Mouse (Mus musculus) heart, adult 9 months (tissue): ENCODE data around the gene Mymx.
A peak's percentile ranks its signal among the peaks of the same experiment; 100 is the strongest.

ENCODE experiments used
- DNase-seq, 2 experiments: peaks; one replicate each; pipeline ENCODE4 v3.0.0; 2022; ENCODE audit warnings: low spot score in 2 of 2

The Mymx gene

DNA sequence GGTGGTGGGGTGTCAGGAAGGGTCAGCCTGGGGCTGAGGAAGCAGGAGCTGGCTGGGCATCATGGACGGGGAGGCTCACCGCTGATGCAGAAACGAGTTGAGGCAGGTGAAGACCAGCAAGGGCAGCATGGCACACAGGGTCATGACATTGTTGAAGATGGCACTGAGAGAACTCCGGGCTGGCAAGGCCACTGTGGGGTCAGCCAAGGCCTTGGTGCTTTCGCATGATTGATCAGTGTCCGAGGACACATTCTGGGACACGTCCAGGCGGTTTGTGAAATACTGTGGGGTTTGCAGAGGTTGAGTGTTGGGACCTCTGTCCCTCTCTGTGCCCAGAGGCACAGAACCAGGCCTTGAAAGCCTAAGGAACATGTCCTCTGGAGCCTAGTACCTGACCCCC lies 12.1 kb downstream of the Mymx start:
- DNase-seq: no peak

DNA sequence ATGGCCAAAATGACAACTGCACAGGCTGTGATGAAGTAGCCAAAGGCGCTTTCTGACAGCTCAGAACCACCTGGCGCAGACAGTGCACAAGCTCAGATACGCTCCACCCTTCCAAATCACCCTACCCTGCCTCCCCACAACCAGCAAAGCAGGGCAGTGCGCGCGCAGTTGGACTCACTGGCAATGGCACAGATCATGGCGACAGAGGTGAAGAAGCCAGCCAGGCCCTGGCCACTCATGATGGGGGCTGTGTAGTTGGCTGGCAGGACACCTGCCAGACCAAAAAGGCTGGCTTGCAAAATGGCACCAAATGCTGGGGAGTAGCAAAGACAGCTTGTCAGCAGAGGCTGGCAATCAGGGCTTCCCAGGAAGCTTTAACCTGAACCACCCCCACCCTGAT lies 12.7 kb downstream of the Mymx start:
- no peak for DNase-seq

DNA sequence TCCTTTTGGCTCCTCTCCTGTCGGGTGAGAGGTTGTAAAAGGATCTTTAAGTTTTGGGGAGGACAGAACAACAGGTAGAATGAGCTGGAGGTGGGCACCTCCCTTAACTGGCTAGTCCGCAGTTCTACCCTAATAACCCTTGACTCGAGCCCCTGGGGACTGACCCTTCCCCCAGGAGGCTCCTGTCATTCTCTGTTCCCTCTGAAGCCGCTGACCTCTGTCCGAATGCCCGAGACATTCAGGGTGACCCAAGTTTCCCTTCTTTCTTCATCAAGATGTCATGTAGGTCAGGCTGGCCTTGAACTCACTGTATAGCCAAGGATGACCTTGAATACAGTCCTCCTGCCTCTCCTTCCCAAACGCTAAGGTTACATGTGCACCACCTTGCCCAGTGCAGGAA lies 13.5 kb downstream of the Mymx start:
- no peak for DNase-seq

DNA sequence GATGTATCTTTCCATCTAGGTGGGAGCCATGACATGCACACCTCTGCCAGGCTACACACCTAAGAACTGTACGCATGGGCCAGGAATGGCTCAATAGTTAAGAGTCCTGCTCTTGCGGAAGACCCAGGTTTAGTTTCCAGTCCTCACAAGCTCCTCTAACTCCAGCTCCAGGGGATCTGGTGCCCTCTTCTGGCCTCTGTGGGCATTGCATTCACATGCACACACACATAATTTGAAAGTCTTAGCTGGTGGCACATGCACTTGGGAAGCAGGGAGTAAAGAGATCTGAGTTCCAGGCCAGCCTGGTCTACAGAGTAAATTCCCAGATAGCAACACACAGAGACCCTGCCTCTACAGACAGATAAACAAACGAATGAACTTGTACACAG lies 15.5 kb downstream of the Mymx start:
- DNase-seq: no peak

DNA sequence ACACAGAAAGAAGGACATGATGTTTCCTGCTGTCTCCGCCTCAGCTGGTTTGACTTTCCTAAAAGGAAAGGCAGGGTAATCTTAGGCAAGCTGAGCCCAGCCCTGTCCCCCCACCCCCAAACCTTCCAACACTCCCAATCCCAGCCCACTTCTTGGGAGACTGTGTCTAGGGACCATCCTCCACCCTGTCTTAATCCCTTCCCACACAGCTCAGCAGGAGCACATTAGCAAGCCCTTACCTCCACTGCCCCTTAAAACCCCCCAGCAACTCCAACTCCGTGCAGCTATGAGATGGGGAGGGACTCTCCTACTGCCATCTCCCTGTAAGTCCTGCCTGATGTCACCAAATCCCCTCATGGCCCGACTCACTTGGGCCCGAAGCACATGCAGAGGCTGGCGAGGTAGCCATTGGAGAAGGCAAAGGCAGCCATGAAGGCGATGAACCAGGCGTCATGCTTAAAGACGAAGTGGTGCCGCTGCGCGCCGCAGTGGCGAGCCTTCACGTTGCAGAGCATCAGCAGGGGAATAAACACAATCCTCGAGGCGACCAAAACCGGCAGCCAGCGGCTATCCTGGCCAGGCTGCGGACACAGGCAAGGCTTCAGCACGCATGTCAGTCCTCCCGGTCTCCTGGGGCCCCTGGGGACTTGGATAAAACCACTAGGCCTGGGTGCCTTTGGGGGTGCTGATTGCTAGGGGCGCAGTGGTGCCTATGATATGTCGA lies 16.0 kb downstream of the Mymx start:
- DNase-seq: no peak

DNA sequence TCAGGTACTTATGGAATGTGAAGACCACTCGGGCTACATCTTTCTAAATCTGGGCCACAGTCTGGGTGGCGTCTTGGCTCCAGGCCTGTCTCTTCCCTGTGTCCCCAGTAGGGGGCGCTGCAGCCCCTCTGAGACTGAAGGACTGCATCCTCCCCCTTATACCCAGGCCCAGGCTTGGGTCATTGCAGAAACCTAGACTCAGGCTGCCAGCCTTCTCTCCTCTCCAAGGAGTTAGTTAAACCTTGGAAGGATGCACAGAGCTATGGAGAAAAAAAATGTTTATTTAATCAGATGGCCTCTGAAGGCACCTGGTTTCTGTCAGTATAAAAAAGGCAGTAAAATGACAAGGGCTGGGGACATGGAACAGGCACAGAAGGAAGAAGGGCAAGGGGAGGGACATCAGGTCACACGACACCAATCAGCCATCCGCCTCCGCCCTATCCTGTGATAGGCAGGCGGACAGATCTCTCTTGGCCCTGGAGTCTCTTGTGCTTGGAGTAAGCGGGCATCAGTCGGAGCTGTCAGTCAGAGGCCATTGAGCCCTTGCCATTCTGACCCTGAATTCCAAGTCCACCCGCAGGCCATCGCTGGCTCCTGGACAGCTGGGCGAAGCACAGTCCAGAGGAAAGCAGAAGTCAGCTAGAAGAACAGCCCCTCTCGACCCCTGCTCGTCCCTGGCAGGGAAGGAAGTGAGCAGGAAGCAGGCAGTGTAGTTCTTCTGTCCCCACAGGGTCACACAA lies 16.8 kb downstream of the Mymx start:
- peak; percentile 85 to 86 for DNase-seq

DNA sequence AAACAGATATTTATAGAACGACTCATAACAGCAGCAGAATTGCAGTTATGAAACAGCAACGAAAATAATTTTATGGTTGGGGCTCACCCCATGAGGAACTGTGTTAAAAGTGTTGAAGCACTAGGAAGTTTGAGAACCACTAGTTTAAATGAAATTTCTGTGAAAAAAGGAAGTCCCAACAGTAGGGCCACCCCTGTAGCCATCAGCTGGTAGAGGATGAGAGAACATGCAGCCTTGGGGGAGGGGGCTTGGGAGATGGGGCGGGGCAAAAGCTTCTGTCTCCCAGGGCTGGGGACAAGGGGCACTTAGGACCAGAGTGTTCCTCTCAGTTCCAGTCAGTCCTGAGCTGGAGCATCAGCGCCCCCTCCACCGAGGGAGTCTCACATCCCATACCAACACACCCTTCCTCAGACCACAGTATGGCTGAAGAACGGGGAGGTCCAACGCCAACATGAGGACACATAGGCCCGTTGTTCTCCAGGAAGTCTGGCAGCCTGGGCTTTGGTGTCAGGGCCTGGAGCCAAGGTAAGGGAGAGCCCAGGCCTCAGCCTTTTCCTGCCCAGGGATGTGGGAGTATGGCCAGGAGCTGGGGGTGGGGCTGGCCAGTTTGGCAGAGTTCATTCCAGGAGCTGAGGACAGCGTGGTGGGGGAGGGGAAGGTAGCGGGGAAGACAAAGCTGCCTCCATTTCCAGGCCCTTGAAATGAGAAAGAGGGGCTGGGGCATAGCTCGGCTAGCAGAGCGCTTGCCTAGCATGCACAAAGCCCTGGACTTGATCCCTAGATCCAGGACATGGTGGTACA lies 17.6 kb downstream of the Mymx start:
- peak; percentile 94 for DNase-seq

DNA sequence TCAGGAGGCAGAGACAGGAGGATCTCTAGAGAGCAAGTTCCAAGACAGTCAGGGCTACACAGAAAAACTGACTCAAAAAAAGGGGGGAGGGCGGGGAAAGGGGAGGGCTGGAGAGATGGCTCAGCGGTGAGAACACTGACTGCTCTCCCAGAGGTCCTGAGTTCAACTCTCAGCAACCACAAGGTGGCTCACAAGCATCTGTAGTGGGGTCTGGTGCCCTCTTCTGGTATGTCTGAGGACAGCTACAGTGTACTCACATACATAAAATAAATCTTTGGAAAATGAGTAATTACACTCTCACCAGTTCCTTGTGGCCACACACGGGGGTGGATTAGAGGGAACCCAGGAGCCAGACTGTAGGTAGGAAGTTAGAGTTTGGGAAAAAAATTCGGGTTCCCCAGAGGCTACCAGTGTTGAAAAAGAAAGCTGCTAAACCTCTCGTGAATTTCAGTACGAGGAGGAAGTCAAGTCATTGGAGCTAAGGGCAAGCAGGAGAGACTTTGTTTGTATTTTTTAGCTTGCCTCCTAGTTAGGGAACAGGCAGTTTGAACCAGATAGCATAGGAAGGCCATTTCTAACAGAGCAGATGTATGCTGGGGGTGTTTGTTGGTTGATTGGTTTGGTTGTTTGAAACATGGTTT lies 19.1 kb downstream of the Mymx start:
- DNase-seq: no peak

DNA sequence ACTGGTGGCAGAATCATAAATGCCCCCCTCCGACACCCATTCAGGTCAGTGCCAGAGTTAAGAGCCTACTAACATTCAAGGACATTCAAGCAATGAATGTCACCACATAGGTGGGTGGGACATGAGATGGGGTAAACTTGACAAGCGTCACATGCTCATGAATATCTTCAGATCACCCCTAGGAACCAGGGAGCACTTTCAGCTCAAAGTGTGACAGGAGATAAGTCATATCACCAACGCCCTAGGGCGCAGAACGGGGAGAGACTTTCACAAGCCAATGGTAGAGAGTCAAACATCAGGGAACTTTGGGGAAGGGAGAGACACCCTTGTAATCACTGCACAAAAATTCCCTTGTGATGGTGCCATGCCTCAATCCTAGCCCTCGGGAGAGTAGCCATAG lies 19.7 kb downstream of the Mymx start:
- no peak for DNase-seq

DNA sequence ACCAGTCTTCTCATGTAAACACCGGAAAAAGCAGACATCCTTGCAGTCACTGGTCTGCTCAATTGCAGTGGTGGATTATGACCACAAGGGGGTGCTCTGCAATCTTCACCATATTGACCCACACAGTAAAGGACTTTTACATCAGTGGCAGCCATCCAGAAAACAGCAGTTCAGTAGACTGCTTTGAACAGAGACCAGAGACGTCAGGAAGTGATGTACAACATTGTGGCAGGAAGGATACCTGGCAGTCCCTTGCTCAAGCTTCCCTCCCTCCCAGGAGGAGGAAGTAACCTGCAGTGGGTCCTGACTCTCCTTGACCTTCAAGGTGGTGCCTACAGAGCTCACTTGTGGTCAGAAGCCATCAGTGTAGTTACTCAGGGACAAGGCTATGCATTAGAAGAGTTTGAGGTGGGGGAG lies 20.3 kb downstream of the Mymx start:
- peak; percentile 51 to 79 for DNase-seq

DNA sequence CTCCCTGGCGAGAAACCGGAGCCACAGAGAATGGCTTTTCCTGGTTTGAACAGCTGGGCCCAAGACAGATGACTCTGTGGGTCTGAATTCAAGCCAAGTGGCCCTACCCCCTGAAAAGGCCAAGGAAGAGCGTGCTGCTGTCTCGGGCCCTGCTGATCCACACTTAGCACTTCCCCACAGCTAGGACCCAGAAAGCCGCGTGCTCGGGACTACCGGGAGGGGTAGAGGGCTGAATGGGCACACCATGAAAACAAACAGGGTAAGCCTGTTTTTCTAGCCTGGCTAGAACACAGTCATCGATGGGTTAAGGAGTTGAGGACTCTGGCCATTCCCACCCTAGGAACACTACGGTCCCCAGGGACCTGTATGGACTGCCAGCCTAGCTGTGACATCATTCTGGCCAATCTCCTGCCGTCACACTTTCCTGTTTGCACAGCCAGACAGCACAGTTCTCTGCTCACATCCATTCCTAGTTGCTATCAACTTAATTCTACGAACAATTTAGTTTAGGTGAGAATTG lies 20.9 kb downstream of the Mymx start:
- DNase-seq: peak in 1 of 2 experiments; percentile 61

DNA sequence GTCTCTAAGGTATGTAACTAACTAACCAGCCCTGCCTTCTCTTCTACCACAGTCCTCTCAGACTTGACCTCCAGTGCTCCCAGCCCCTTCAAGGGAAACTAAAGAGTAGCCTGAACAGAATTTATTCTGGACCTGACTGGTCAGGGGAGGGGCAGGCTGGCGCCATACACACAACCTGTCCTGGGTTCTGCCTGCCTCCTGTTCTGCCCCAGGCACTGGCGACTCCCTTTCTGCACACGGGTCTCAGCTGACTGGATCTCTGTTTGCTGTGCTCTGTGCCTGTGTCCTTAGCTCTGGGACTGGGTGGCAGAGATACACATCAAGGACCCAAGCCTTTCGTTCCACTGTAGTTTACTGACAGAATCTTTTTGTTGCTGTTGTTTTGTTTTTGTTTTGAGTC lies 22.3 kb downstream of the Mymx start:
- no peak for DNase-seq

DNA sequence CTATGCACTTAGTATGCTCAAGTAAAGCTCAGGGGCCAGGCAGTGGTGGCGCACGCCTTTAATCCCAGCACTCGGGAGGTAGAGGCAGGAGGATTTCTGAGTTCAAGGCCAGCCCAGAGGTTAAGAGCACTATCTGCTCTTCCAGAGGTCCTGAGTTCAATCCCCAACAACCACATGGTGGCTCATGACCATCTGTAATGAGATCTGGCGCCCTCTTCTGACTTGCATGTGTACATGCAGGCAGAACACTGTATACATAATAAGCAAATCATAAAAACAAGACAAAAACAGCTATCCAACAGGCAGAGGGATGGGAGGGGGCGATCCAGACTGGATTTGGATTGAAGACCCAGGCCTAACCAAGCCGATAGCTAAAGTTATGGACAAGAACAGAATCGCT lies 23.1 kb downstream of the Mymx start:
- no peak for DNase-seq

DNA sequence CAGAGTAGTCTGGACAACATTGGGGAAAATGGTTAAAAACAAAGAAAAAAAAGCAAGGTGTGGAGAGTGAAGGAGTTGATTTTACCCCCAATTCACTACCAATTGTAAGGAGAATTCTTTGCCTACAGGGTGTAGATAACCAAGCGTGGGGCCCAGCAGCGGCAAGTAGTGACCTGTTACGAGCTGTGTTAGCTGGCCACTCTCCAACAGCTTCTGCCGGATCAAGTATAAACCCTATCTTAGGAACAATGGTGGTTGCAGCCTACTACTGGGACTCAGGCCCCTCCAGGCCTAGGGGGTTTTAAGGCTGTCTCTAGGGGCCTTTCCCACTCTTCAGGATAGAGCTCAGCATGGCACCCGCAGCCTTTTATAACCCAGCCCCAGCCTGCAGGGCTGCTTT lies 23.7 kb downstream of the Mymx start:
- no peak for DNase-seq

DNA sequence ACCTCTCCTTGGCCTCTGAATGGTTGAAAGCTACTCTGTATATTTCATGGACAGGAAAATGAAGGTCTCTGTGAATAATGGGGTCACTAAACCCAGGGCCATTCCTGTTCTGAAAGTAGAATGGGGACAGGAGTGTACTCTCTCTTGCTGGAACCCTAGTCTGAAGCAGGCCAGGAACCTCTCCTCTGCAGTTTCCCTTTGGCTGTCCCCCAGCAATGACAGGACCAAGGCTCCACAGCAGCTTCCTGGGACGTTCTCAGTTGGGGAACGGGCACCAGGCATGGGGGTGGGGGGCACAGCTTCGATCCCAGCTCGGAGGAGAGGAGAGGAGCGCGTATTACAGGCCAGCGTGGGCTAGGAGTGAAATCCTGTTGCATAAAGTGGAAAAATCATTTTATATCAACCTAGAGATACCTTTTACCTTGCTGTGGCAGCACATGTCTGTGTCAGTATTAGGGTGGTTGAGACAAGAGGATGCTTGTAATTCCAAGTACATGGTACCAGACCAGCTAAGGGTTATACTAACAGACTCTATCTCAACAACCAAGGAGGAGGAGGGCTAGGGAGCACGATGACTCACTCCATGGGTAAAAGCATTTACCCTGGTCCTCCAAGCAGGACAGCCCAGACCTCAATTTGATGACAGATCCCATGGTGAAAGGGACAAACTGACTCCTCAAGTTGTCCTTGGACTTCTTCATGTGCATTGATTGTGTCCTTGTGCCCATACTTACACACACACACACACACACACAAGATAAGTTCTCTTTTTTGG lies 26.6 kb downstream of the Mymx start:
- DNase-seq: no peak

DNA sequence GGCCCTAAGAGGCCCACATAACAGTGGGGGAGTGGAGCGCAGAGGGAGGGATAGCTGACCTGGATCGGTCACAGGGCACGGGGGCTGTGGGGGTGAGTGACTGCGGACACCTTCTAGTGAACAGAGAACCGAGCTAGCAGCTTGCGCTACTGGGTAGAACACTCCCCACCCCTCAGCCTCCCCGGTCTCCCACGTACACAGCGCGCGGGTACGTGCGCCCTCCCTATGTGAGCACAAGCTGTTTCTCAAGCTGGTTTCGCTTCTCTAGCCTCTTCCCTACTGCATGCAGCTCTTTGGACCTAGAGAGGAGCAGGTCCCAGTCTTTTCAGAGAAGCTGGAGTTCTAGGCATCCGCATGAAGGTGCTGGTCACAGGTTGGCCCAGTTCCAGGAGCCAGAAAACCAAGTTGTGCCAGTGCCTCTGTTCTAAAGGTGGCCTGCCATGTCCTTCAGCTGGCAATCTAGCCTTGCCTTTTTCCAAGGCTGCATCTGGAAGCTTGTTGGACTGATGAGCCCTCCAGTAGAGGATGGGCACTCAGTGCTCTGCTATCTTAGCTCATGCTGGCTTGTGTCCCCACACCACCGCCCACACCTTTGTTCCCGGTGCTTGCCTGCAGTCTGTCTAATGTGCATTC lies 27.7 kb downstream of the Mymx start:
- DNase-seq: peak; percentile 74 to 77

DNA sequence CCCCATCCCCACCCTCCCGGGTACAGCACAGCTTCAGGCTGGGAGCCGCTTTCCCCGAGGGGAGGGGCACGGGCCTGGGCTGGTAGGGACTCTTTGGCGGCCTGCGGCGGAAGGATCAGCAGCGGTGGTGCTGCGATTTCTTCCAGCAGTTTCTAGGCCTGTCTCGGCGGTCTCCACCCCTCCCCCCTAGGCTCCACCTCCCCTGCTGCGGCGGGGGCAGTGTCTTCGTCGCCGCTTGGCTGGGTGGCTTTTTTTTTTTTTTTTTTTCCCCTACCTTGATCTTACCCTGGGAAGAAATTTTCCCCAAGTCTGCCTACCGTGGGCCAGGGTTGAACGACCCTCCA lies 28.1 kb downstream of the Mymx start:
- peak; percentile 91 to 96 for DNase-seq

DNA sequence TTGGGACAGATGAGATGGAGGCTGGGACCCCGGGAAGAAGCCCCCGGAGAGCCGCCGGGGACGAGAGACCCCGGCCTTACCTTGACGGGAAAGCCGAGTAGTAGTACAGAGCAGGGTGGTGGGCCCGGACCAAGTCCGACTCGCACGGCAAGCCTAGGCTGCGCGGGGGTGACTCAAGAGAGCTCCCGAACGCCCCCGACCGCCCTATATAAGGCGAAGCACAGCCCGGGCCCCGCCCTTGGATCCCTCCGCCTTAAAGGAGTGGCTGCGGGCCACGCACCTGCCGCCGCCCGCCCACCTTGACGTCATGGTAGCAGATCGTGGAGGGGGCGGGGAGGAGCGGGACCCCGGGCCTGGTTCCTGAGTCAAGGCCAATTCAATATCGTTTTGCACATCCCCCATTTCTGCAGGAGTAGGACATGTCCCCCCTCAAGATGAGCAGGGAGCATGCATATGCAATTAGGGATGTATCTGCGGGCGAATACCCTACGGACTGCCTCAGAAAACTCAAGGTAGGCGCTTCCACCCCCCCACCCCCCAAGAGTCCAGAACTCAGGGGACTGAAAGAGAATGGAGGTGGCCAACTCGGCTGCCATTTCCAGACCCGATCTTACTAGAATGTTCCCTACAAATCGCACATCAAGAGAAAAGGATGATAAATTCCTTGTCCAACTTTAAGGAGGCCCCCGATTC lies 28.7 kb downstream of the Mymx start, which contains the start of gene Hsp90ab1:
Hsp90ab1 (minus strand) TSS at position 185 of the 693 bp plus-strand sequence.
- peak; percentile 98 for DNase-seq

DNA sequence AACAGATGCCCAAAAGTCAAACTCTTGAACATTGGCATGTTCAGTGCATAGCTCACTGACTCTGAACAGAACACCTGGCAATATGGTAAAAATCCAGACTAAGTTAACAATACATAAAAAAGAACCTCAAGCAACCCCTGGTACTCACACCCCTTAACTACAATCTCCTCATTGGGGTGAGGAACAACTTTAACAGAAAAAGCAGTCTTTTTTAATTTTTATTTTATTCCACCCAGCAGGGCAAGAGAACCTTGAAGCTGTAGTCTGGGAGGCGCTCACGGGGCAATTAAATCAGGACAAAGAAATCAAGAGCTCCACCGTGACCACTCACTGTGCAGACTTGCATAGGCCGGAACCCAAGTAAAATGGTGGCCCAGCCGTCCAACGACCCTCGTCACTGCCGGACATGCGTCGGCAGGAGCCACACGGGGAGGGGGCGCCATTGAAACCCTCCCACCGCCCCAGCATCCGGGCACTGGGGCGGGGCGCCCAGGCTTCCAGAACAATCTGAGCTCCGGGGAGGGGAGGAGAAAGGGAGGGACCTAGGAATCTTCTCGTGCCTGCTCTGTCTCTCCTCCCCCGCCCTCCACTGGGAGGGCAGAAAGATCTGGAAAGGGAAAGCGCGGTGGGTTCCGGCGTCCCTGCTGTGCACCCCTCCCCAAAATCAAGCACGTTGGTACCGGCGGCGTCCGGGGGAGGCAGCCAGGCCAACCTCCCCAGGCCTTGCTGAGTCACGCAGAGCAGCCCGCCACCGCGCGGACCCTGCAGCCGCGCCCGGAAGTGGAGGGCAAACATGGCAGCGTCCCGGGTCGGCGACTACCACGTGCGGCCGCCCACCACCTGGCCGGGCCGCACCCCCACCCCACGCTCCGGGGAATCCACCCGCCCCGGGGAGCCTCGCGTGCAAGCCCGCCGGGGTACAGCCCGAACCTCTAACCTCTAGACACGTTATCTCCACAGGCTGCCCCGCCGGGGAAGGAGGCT lies 29.5 kb downstream of the Mymx start:
- DNase-seq: peak; percentile 83 to 84
